In the genomic region with DNA sequence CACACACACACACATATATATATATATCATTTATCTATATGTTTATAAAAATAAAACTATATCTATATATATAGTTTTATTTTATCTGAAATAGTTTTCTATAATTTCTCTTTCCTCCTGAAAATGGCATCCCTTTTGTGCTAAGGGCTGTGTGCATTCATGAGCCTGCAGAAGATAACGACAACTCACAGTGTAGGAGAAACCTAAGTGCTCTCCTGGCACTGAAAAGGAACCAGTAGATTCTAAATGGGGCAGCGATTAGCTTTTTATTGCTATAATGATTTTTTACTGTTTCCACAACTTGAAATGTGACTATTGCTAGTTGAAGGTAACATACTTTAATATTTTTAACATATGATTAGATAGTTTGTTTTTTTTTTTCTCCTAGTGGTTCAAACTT, we compare ENCODE assay signal across 1 mouse cellular context.
TF ChIP-seq lines count a peak whose summit lies in the region.

No protein-coding gene starts in this region.

TF ChIP-seq in CH12.LX, 34 proteins besides CTCF, POLR2A, EP300 and RAD21 (continued from another document):
- TF ChIP-seq ZC3H11A (IDR thresholded peaks at IDR 0.05; ENCODE audit: low read depth, low read length): no peak
- no peak for TF ChIP-seq UBTF (IDR thresholded peaks at IDR 0.05; ENCODE audit: low read depth, low read length)
- no peak for TF ChIP-seq GABPA (IDR thresholded peaks at IDR 0.05; ENCODE audit: insufficient replicate concordance, low read depth, low read length)
- TF ChIP-seq ETS1 (conservative IDR thresholded peaks at IDR 0.05; ENCODE audit: low read depth, low read length): no peak
- TF ChIP-seq USF1 (IDR thresholded peaks at IDR 0.05; ENCODE audit: low read depth, low read length): no peak
- no peak for TF ChIP-seq NELFE (IDR thresholded peaks at IDR 0.05; ENCODE audit: low read depth, low read length)
- no peak for TF ChIP-seq MEF2A (IDR thresholded peaks at IDR 0.05; ENCODE audit: borderline replicate concordance, low read depth, low read length)
- TF ChIP-seq ZKSCAN1 (IDR thresholded peaks at IDR 0.05; ENCODE audit: borderline replicate concordance, low read depth, low read length): no peak
- no peak for TF ChIP-seq JUND (conservative IDR thresholded peaks at IDR 0.05; ENCODE audit: low read depth, low read length)
- TF ChIP-seq HCFC1 (IDR thresholded peaks at IDR 0.05; ENCODE audit: low read depth, low read length): no peak
- TF ChIP-seq BHLHE40 (IDR thresholded peaks at IDR 0.05; ENCODE audit: low read depth, low read length): no peak
- no peak for TF ChIP-seq ZNF384 (IDR thresholded peaks at IDR 0.05; ENCODE audit: low read depth, low read length)
